7 mouse cellular contexts compared by ENCODE assay signal in the genomic region with DNA sequence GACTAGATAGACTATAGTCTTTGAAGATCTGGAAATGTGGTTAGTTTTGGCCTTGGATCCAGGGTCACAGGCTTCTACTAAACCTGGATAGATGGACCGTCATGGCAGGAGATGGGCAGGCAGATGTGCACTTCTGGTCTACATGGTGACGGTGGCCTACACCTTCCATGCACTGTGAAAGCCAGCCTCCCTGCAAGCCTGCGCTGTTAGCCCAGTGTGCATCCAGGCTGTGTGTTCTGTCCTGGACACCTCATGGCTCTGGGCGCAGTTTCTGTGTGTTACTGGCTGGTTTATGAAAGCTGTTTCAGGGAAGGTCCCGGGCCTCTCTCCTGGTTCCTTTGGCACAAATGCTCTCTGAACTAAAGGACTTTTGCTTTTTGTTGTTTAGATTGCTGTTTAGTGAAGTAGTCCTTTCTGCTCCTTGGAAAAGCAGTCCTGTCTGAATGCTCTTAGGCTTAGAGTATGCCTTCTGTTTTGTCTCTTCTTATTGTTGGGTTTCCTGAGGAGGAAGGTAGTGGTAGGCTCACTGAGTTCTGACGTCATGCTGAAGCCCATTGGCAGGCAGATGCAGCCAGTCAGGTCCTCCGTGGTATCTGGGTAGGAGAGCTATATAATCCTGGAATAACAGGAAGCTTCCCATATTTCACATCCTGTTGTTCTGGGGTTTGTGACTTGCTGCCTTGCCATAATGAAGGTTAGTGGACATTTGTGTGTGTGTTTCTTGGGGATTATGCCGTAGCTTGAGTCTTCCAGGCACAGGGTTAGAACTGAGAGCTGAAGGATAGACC. TPM values are rescaled to one million over a fixed set of nuclear protein-coding genes. Genes with fewer than 3 reads are reported as not detected.
DNase-seq lines count a peak whose midpoint lies in the region; ATAC-seq lines count a peak whose summit lies in the region.

No protein-coding gene starts in this region.

- peak overlapping the region; percentile 80 for H3K27ac ChIP-seq in heart, embryonic 12.5 days (ENCODE audit: poor library complexity, severe bottlenecking)
- peak overlapping the region; percentile 38; the same call in 1 of the 2 replicates for H3K27ac ChIP-seq in stomach, embryonic 15.5 days

- peak overlapping the region; percentile 37 for H3K4me3 ChIP-seq in heart, embryonic 12.5 days
- H3K4me3 ChIP-seq in stomach, embryonic 15.5 days (replicated peaks), result 0 out of 2 replicates have a peak overlapping the region, but pooled peaks have one; percentile 0

- intact Hi-C loops in left cerebral cortex, postnatal 14 days (cut with DNase I), result no loop called here

- H3K4me1 ChIP-seq in heart, embryonic 12.5 days (replicated peaks), result peaks cover 93% of the 10 kb centered on the region
- peaks cover 20% of the 10 kb centered on the region for H3K4me1 ChIP-seq in stomach, embryonic 15.5 days

- DNase-seq in left cerebral cortex, postnatal 14 days (ENCODE audit: low spot score in 2 of 2), result peak; percentile 54 to 86
- no peak for DNase-seq in left cerebral cortex, adult 11 months (ENCODE audit: low spot score)
- DNase-seq in kidney, postnatal 4 days, result peak; percentile 47 to 58
- no peak for DNase-seq in ovary, adult 18-20 months (ENCODE audit: low spot score)

- H3K4me2 ChIP-seq in heart, embryonic 12.5 days, result peak overlapping the region; percentile 59
- H3K4me2 ChIP-seq in stomach, embryonic 15.5 days, result no peak overlapping the region

- 73% methylated on average over 8 of the region's 8 CpGs for WGBS in heart, embryonic 12.5 days
- 77% methylated on average over 8 of the region's 8 CpGs for WGBS in stomach, embryonic 15.5 days

- H3K36me3 ChIP-seq in heart, embryonic 12.5 days, result peaks cover 29% of the 10 kb centered on the region
- H3K36me3 ChIP-seq in stomach, embryonic 15.5 days, result peaks cover 4% of the 10 kb centered on the region; the same call in 1 of the 2 replicates

- peak; percentile 64 for ATAC-seq in heart, embryonic 12.5 days (ENCODE audit: insufficient number of reproducible peaks, low FRiP score)
- ATAC-seq in stomach, embryonic 15.5 days (ENCODE audit: insufficient read depth, low FRiP score, low read depth), result no peak
- no peak for ATAC-seq in activated CD4-positive, CD25-positive, alpha-beta regulatory T cell, adult 4 months

- H3K9ac ChIP-seq in heart, embryonic 12.5 days, result 0 out of 2 replicates have a peak overlapping the region, but pooled peaks have one; percentile 50
- no peak overlapping the region for H3K9ac ChIP-seq in stomach, embryonic 15.5 days

- H3K27me3 ChIP-seq in heart, embryonic 12.5 days (replicated peaks), result no peaks in the 10 kb centered on the region
- no peaks in the 10 kb centered on the region for H3K27me3 ChIP-seq in stomach, embryonic 15.5 days (replicated peaks)

- H3K9me3 ChIP-seq in heart, embryonic 12.5 days (replicated peaks), result no peaks in the 10 kb centered on the region
- no peaks in the 10 kb centered on the region for H3K9me3 ChIP-seq in stomach, embryonic 15.5 days

RNA-seq across cellular contexts. Expression of a gene that starts 51.3 kb away (rescaled TPM):
- total RNA-seq in left cerebral cortex, postnatal 14 days (2021), result 100 to 1,000 TPM; 172 to 189 TPM
- 70.5 and 75.3 TPM in 2 replicates for polyA plus RNA-seq in heart, embryonic 12.5 days (2016; fragmentation: Nextera tagmentation; extraction: Ambion mirVana)
- polyA plus RNA-seq in stomach, embryonic 15.5 days (2015; fragmentation: Nextera tagmentation; extraction: Ambion mirVana), result 29.3 and 30.1 TPM in 2 replicates
- polyA plus RNA-seq in activated CD4-positive, CD25-positive, alpha-beta regulatory T cell, adult 4 months (2017; shearing (Covaris generic)), result 10 to 100 TPM; 23.7 to 26.7 TPM

Comparison
In these comparisons a context has a peak if more than half of its experiments do, and no peak if none do; other contexts are left out.
1. DNase-seq: peak in left cerebral cortex, postnatal 14 days (2 of 2) and kidney, postnatal 4 days (2 of 2); none in left cerebral cortex, adult 11 months (single experiment) and ovary, adult 18-20 months (single experiment).